Mouse (Mus musculus) forebrain, embryonic 12.5 days (tissue): Measurements from ENCODE around the gene Pim2. TPM values are rescaled to one million over a fixed set of nuclear protein-coding genes. Genes with fewer than 3 reads are reported as not detected.
"Not testable (repeated sequence)": the region's sequence is repeated elsewhere in the genome, so short reads cannot be mapped to it uniquely, and the experiment has no call there.

Experiments
- ATAC-seq: fragments of 200-750 bp; cut with Nextera tagmentation; 2 replicates; pipeline ENCODE4 v1.8.0; 2017; ENCODE audit warnings: moderate TSS enrichment; ENCODE audit not compliant: low FRiP score
- H3K27ac ChIP-seq: fragments of 300-500 bp; sonication (generic); 2 replicates; pipeline ENCODE4 v1.5.1; 2016; ENCODE audit warnings: mild to moderate bottlenecking
- H3K27me3 ChIP-seq: fragments of 300-500 bp; sonication (generic); 2 replicates; pipeline ENCODE4 v1.6.1; 2016; ENCODE audit warnings: mild to moderate bottlenecking
- H3K36me3 ChIP-seq: fragments of 300-500 bp; sonication (generic); replicated peaks from 2 replicates; pipeline ENCODE4 v1.6.1; 2016; ENCODE audit warnings: mild to moderate bottlenecking
- H3K4me1 ChIP-seq: fragments of 300-500 bp; sonication (generic); 2 replicates; pipeline ENCODE4 v1.6.1; 2016
- H3K4me2 ChIP-seq: fragments of 300-500 bp; sonication (generic); 2 replicates; pipeline ENCODE4 v1.6.1; 2016; ENCODE audit warnings: mild to moderate bottlenecking, moderate library complexity
- H3K4me3 ChIP-seq: fragments of 300-500 bp; sonication (generic); replicated peaks from 2 replicates; pipeline ENCODE4 v1.5.1; 2016; ENCODE audit warnings: mild to moderate bottlenecking
- H3K9ac ChIP-seq: fragments of 300-500 bp; sonication (generic); 2 replicates; pipeline ENCODE4 v1.6.1; 2016; ENCODE audit warnings: mild to moderate bottlenecking
- H3K9me3 ChIP-seq: fragments of 300-500 bp; sonication (generic); 2 replicates; pipeline ENCODE4 v1.6.1; 2016
- WGBS: fragments of 180-500 bp; shearing (Covaris S2); methylation state at CpG from one replicate; pipeline ENCODE4 v1.1.7; 2016; 5-methylcytosine and 5-hydroxymethylcytosine counted together
- polyA plus RNA-seq: library from polyadenylated mRNA; unstranded; fragments of >200 nt; fragmentation: Nextera tagmentation; extraction: Ambion mirVana; gene quantifications from 2 replicates; pipeline ENCODE4 v1.2.1, GENCODE M21; 2016

The Pim2 gene
- polyA plus RNA-seq, 1 experiment from 2014 or later: 10.4 TPM

- H3K36me3 ChIP-seq: 0 out of 2 replicates have a peak, but pooled peaks cover 9% of the 10 kb centered on the region
- H3K9ac ChIP-seq: no peak overlapping the region
- 89% methylated on average over 1 of the region's 1 CpGs for WGBS
- H3K4me2 ChIP-seq: no peak overlapping the region
- H3K27ac ChIP-seq: no peak overlapping the region
- H3K4me1 ChIP-seq: peaks cover 5% of the 10 kb centered on the region; the same call in 1 of the 2 replicates
- ATAC-seq: no peak
- no peak overlapping the region for H3K4me3 ChIP-seq
- no peaks in the 10 kb centered on the region for H3K27me3 ChIP-seq
- H3K9me3 ChIP-seq: no peaks in the 10 kb centered on the region
Observed at GRCm38 (mm10) chrX:7867141-7867540, 10.9 kb upstream of the Pim2 start.

GRCm38 (mm10) chrX:7868506-7868905, 9.6 kb upstream of the Pim2 start:
- H3K9me3 ChIP-seq: no peaks in the 10 kb centered on the region
- WGBS: 44% methylated on average over 2 of the region's 2 CpGs
- no peak for ATAC-seq
- peaks cover 5% of the 10 kb centered on the region; the same call in 1 of the 2 replicates for H3K4me1 ChIP-seq
- H3K4me2 ChIP-seq: no peak overlapping the region
- no peak overlapping the region for H3K4me3 ChIP-seq
- no peaks in the 10 kb centered on the region for H3K27me3 ChIP-seq
- H3K36me3 ChIP-seq: peaks cover 10% of the 10 kb centered on the region; the same call in 1 of the 2 replicates
- H3K27ac ChIP-seq: no peak overlapping the region
- no peak overlapping the region for H3K9ac ChIP-seq

- H3K36me3 ChIP-seq: peaks cover 17% of the 10 kb centered on the region
- H3K4me3 ChIP-seq: no peak overlapping the region
- WGBS: 25% methylated on average over 3 of the region's 3 CpGs
- H3K27ac ChIP-seq: no peak overlapping the region
- no peak for ATAC-seq
- no peak overlapping the region for H3K9ac ChIP-seq
- no peaks in the 10 kb centered on the region for H3K27me3 ChIP-seq
- no peaks in the 10 kb centered on the region for H3K9me3 ChIP-seq
- H3K4me2 ChIP-seq: no peak overlapping the region
- H3K4me1 ChIP-seq: peaks cover 5% of the 10 kb centered on the region; the same call in 1 of the 2 replicates
Observed at GRCm38 (mm10) chrX:7869826-7870225, 8.2 kb upstream of the Pim2 start.

GRCm38 (mm10) chrX:7878495-7878894, 433 bp downstream of the Pim2 start:
- H3K4me1 ChIP-seq: peaks cover 10% of the 10 kb centered on the region
- H3K9ac ChIP-seq: peak overlapping the region; percentile 56
- no peaks in the 10 kb centered on the region for H3K9me3 ChIP-seq
- H3K27ac ChIP-seq: no peak overlapping the region
- peak overlapping the region; percentile 47 for H3K4me3 ChIP-seq
- H3K4me2 ChIP-seq: peak overlapping the region; percentile 88
- H3K36me3 ChIP-seq: peaks cover 7% of the 10 kb centered on the region
- H3K27me3 ChIP-seq: no peaks in the 10 kb centered on the region
- no peak; the same call in 1 of the 2 replicates for ATAC-seq
- 19% methylated on average over 21 of the region's 21 CpGs for WGBS

- no peaks in the 10 kb centered on the region for H3K36me3 ChIP-seq
- peaks cover 12% of the 10 kb centered on the region for H3K4me1 ChIP-seq
- peak; percentile 59 for ATAC-seq
- no peak overlapping the region for H3K27ac ChIP-seq
- no peaks in the 10 kb centered on the region for H3K27me3 ChIP-seq
- H3K4me2 ChIP-seq: peak overlapping the region; percentile 88
- 0 out of 2 replicates have a peak overlapping the region, but pooled peaks have one; percentile 8 for H3K4me3 ChIP-seq
- 17% methylated on average over 10 of the region's 11 CpGs for WGBS
- no peak overlapping the region; the same call in 1 of the 2 replicates for H3K9ac ChIP-seq
- no peaks in the 10 kb centered on the region for H3K9me3 ChIP-seq
Observed at GRCm38 (mm10) chrX:7879819-7880218, 1.8 kb downstream of the Pim2 start.

GRCm38 (mm10) chrX:7883841-7884567, 5.9 kb downstream of the Pim2 start, which contains the start of gene Slc35a2:
Slc35a2 (plus strand) TSS chrX:7884028.
- Histone ChIP-seq H3K4me2 (peak within 1 kb of the TSS; percentile 59), H3K27me3 (no peaks in the 10 kb centered on the region), H3K27ac (peak within 1 kb of the TSS; percentile 83), H3K4me1 (peaks cover 14% of the 10 kb centered on the region), H3K36me3 (0 out of 2 replicates have a peak, but pooled peaks cover 5% of the 10 kb centered on the region), H3K9me3 (no peaks in the 10 kb centered on the region), H3K4me3 (peak within 1 kb of the TSS; percentile 57), H3K9ac (peak within 1 kb of the TSS; percentile 44)
- 16% methylated on average over 49 of the region's 49 CpGs for WGBS
- ATAC-seq: peak; percentile 87

- no peaks in the 10 kb centered on the region for H3K9me3 ChIP-seq
- peaks cover 23% of the 10 kb centered on the region for H3K36me3 ChIP-seq
- ATAC-seq: no peak
- peak overlapping the region; percentile 58 for H3K4me2 ChIP-seq
- H3K27me3 ChIP-seq: no peaks in the 10 kb centered on the region
- peaks cover 10% of the 10 kb centered on the region for H3K4me1 ChIP-seq
- peak overlapping the region; percentile 56 for H3K9ac ChIP-seq
- 26% methylated on average over 13 of the region's 13 CpGs for WGBS
- H3K4me3 ChIP-seq: peak overlapping the region; percentile 57
- no peak overlapping the region for H3K27ac ChIP-seq
Observed at GRCm38 (mm10) chrX:7898211-7898610, 20.1 kb downstream of the Pim2 start.

GRCm38 (mm10) chrX:7898880-7899874, 21.1 kb downstream of the Pim2 start, which contains the start of the genes Pqbp1 and Timm17b:
Pqbp1 (minus strand) TSS chrX:7899269.
Timm17b (plus strand) TSS chrX:7899357.
- Histone ChIP-seq H3K4me3 (peak within 1 kb of the TSS; percentile 57), H3K4me2 (peak within 1 kb of the TSS; percentile 58), H3K36me3 (peaks cover 21% of the 10 kb centered on the region), H3K27ac (peak within 1 kb of the TSS; percentile 86), H3K4me1 (peaks cover 10% of the 10 kb centered on the region), H3K9me3 (no peaks in the 10 kb centered on the region), H3K27me3 (no peaks in the 10 kb centered on the region), H3K9ac (peak within 1 kb of the TSS; percentile 56)
- 16% methylated on average over 62 of the region's 62 CpGs for WGBS
- ATAC-seq: peak; percentile 99

- Histone ChIP-seq H3K27ac (no peak overlapping the region), H3K4me1 (peaks cover 4% of the 10 kb centered on the region), H3K27me3 (no peaks in the 10 kb centered on the region), H3K9ac (no peak overlapping the region), H3K9me3 (no peaks in the 10 kb centered on the region), H3K36me3 (peaks cover 15% of the 10 kb centered on the region), H3K4me2 (no peak overlapping the region), H3K4me3 (no peak overlapping the region)
- ATAC-seq: no peak
- WGBS: 94% methylated on average over 5 of the region's 5 CpGs
Observed at GRCm38 (mm10) chrX:7904441-7904840, 26.4 kb downstream of the Pim2 start.

GRCm38 (mm10) chrX:7907735-7908134, 29.7 kb downstream of the Pim2 start, which contains the start of gene Gm10491:
Gm10491 (minus strand) TSS chrX:7907835.
- Histone ChIP-seq H3K27ac (no peak within 1 kb of the TSS), H3K36me3 (peaks cover 14% of the 10 kb centered on the region), H3K4me2 (no peak within 1 kb of the TSS), H3K9ac (no peak within 1 kb of the TSS), H3K4me3 (no peak within 1 kb of the TSS), H3K27me3 (no peaks in the 10 kb centered on the region), H3K4me1 (peaks cover 4% of the 10 kb centered on the region; the same call in 1 of the 2 replicates), H3K9me3 (no peaks in the 10 kb centered on the region)
- ATAC-seq: no peak
- 87% methylated on average over 5 of the region's 5 CpGs for WGBS

- ATAC-seq, H3K4me1 ChIP-seq, H3K4me3 ChIP-seq, H3K27me3 ChIP-seq, H3K9ac ChIP-seq, H3K27ac ChIP-seq, H3K9me3 ChIP-seq, H3K4me2 ChIP-seq: not testable (repeated sequence)
- peaks cover 10% of the 10 kb centered on the region for H3K36me3 ChIP-seq
- 94% methylated on average over 4 of the region's 4 CpGs for WGBS
Observed at GRCm38 (mm10) chrX:7909242-7909641, 31.2 kb downstream of the Pim2 start, which contains the start of gene Gm10490. Gm10490 (plus strand) TSS chrX:7909542.

GRCm38 (mm10) chrX:7910473-7910872, 32.4 kb downstream of the Pim2 start:
- Histone ChIP-seq H3K9ac (no peak overlapping the region), H3K36me3 (peaks cover 10% of the 10 kb centered on the region), H3K27ac (no peak overlapping the region), H3K4me3 (no peak overlapping the region), H3K4me1 (peaks cover 4% of the 10 kb centered on the region; the same call in 1 of the 2 replicates), H3K4me2 (no peak overlapping the region), H3K27me3 (no peaks in the 10 kb centered on the region), H3K9me3 (no peaks in the 10 kb centered on the region)
- 46% methylated on average over 6 of the region's 6 CpGs for WGBS
- ATAC-seq: peak; percentile 55; the same call in 1 of the 2 replicates
